Mouse (Mus musculus) layer of hippocampus, adult 2 months (tissue): ENCODE results near the gene Mgat4a. TPM values are rescaled to one million over a fixed set of nuclear protein-coding genes. Genes with fewer than 3 reads are reported as not detected.

Source experiments
- DNase-seq, 2 experiments: peaks; one replicate each; pipeline ENCODE4 v3.0.0; 2022; ENCODE audit warnings: low spot score in 2 of 2
- H3K27ac ChIP-seq: fragments of 200-600 bp; 2 replicates; pipeline ENCODE4 v1.8.1; 2022
- H3K4me3 ChIP-seq: fragments of 200-600 bp; 2 replicates; pipeline ENCODE4 v1.8.1; 2022; ENCODE audit warnings: mild to moderate bottlenecking
- CTCF ChIP-seq: fragments of 200-600 bp; conservative IDR thresholded peaks from 2 replicates; pipeline ENCODE4 v1.8.1; 2022; ENCODE audit warnings: antibody characterized with exemption, mild to moderate bottlenecking, moderate library complexity
- total RNA-seq, 2 experiments: library from RNA; stranded (reverse); gene quantifications; 2 replicates each; pipeline ENCODE4 v1.2.3; 2021

The Mgat4a gene
- total RNA-seq, 2 experiments from 2014 or later = 30.4 to 32.7 TPM

- H3K27ac ChIP-seq = 0 out of 2 replicates have a peak overlapping the region, but pooled peaks have one; percentile 10
- TF ChIP-seq CTCF = no peak
- H3K4me3 ChIP-seq = no peak overlapping the region
- DNase-seq = no peak
Observed at GRCm38 (mm10) chr1:37496591-37497280, 44.1 kb downstream of the Mgat4a start.

GRCm38 (mm10) chr1:37495698-37496321 is 45.0 kb downstream of the Mgat4a start:
- H3K27ac ChIP-seq = 0 out of 2 replicates have a peak overlapping the region, but pooled peaks have one; percentile 10
- H3K4me3 ChIP-seq = no peak overlapping the region
- DNase-seq = no peak
- no peak for TF ChIP-seq CTCF

GRCm38 (mm10) chr1:37495104-37495503 is 45.7 kb downstream of the Mgat4a start:
- TF ChIP-seq CTCF = no peak
- DNase-seq = no peak
- no peak overlapping the region for H3K27ac ChIP-seq
- H3K4me3 ChIP-seq = no peak overlapping the region

GRCm38 (mm10) chr1:37491672-37492071 is 49.1 kb downstream of the Mgat4a start:
- no peak for TF ChIP-seq CTCF
- Histone ChIP-seq H3K27ac (no peak overlapping the region), H3K4me3 (no peak overlapping the region)
- DNase-seq = no peak

GRCm38 (mm10) chr1:37490691-37491212 is 50.1 kb downstream of the Mgat4a start:
- no peak for TF ChIP-seq CTCF
- H3K4me3 ChIP-seq = no peak overlapping the region
- no peak for DNase-seq

GRCm38 (mm10) chr1:37488531-37488930 is 52.3 kb downstream of the Mgat4a start:
- Histone ChIP-seq H3K4me3 (no peak overlapping the region), H3K27ac (no peak overlapping the region)
- no peak for TF ChIP-seq CTCF
- DNase-seq = no peak

More at GRCm38 (mm10) chr1:37490691-37491212, 50.1 kb downstream of the Mgat4a start:
- no peak overlapping the region for H3K27ac ChIP-seq

GRCm38 (mm10) chr1:37486994-37487393 is 53.8 kb downstream of the Mgat4a start:
- Histone ChIP-seq H3K27ac (no peak overlapping the region), H3K4me3 (no peak overlapping the region)
- DNase-seq = no peak
- no peak for TF ChIP-seq CTCF

- no peak overlapping the region for H3K27ac ChIP-seq
- TF ChIP-seq CTCF = no peak
Observed at GRCm38 (mm10) chr1:37486439-37486838, 54.4 kb downstream of the Mgat4a start.

GRCm38 (mm10) chr1:37484612-37485011 is 56.2 kb downstream of the Mgat4a start:
- no peak for DNase-seq
- no peak overlapping the region for H3K4me3 ChIP-seq
- H3K27ac ChIP-seq = no peak overlapping the region
- no peak for TF ChIP-seq CTCF

More at GRCm38 (mm10) chr1:37486439-37486838, 54.4 kb downstream of the Mgat4a start:
- DNase-seq = no peak
- no peak overlapping the region for H3K4me3 ChIP-seq

- TF ChIP-seq CTCF = no peak
- DNase-seq = no peak
- Histone ChIP-seq H3K4me3 (no peak overlapping the region), H3K27ac (no peak overlapping the region)
Observed at GRCm38 (mm10) chr1:37481331-37481730, 59.5 kb downstream of the Mgat4a start.

GRCm38 (mm10) chr1:37480731-37481130 is 60.1 kb downstream of the Mgat4a start:
- H3K4me3 ChIP-seq = no peak overlapping the region
- TF ChIP-seq CTCF = no peak
- DNase-seq = no peak
- no peak overlapping the region for H3K27ac ChIP-seq

- DNase-seq = no peak
- no peak overlapping the region for H3K27ac ChIP-seq
- no peak for TF ChIP-seq CTCF
- no peak overlapping the region for H3K4me3 ChIP-seq
Observed at GRCm38 (mm10) chr1:37479759-37480158, 61.1 kb downstream of the Mgat4a start.

GRCm38 (mm10) chr1:37479074-37479473 is 61.7 kb downstream of the Mgat4a start:
- no peak overlapping the region for H3K4me3 ChIP-seq
- peak; percentile 13 to 25 for DNase-seq

More at GRCm38 (mm10) chr1:37479074-37479473, 61.7 kb downstream of the Mgat4a start:
- no peak overlapping the region for H3K27ac ChIP-seq
- TF ChIP-seq CTCF = peak; percentile 77
